Comparison of ENCODE assay signal across 9 mouse cellular contexts in the genomic region with DNA sequence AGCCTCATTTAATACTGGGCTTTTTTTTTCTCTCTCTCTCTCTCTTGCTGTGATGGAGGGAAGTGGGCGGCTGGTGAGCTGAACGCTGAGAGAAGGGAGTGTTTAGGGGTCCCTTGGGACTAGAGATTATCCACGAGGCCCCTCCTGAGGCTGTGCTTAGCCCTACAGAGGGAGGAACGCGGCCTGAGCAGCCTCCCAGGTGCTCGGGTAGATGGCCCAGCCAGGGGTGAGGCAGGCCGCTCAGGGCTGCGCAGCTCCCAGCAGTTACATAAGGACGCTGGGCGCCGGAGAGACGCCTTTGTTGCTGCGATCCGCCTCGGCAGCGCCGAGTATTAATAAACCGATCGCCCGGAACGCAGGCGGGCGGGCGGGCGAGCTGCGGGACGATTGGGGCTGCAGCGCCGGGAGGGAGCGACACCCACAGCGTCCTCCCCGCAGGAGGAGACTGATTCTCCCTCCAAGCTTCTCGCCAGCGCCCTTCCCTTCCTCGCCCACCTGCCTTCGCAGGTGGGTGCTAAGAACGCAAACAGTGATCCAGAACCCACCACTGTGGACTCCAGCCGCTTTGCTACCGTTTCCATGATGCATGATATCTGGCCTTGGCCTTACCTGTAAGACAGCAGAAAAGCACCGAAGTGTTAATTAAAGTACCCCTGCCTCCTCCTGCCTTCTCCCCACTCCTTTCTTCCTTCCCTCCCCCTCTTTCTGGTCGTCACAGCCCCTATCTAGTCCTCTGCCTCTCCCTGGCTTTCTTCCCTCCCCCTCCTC. TPM values are rescaled to one million over a fixed set of nuclear protein-coding genes. Genes with fewer than 3 reads are reported as not detected.
DNase-seq lines count a peak whose midpoint lies in the region; ATAC-seq lines count a peak whose summit lies in the region.
"Had no signal": no experiment of that assay in that cellular context is flagged by ENCODE, and none has a peak within 500 bp of the region (broad histone marks: within the 10 kb centered on the region; RNA-seq: fewer than 3 reads in every experiment).

No protein-coding gene starts in this region.

- peaks cover 14% of the 10 kb centered on the region for H3K4me1 ChIP-seq in heart, embryonic 16.5 days (ENCODE audit: control insufficient read depth, insufficient read depth, low read length)
- peaks cover 39% of the 10 kb centered on the region for H3K4me1 ChIP-seq in midbrain, embryonic 16.5 days (ENCODE audit: control insufficient read depth, insufficient read depth, low read length)

- 2% methylated on average over 40 of the region's 41 CpGs for WGBS in heart, embryonic 16.5 days
- WGBS in midbrain, embryonic 16.5 days, result 1% methylated on average over 39 of the region's 41 CpGs

- peak overlapping the region; percentile 42 for H3K4me3 ChIP-seq in heart, embryonic 16.5 days (ENCODE audit: low read length)
- H3K4me3 ChIP-seq in midbrain, embryonic 16.5 days (ENCODE audit: low read depth, low read length), result peak overlapping the region; percentile 27
- H3K4me3 ChIP-seq: erythroblast, embryonic 14.5 days had no signal

- peaks cover 29% of the 10 kb centered on the region for H3K27me3 ChIP-seq in heart, embryonic 16.5 days (ENCODE audit: control insufficient read depth, insufficient read depth, low read length)
- no peaks in the 10 kb centered on the region; the same call in 1 of the 2 replicates for H3K27me3 ChIP-seq in midbrain, embryonic 16.5 days (ENCODE audit: control insufficient read depth, insufficient read depth, low read depth, low read length)

- no peak overlapping the region for H3K27ac ChIP-seq in heart, embryonic 16.5 days (ENCODE audit: low read length)
- peak overlapping the region; percentile 48; the same call in 1 of the 2 replicates for H3K27ac ChIP-seq in midbrain, embryonic 16.5 days (ENCODE audit: low read length)

- no peak for ATAC-seq in heart, embryonic 16.5 days (replicated peaks; ENCODE audit: extremely low read depth, insufficient read depth, low FRiP score)
- peak; percentile 61 for ATAC-seq in midbrain, embryonic 16.5 days

- peak overlapping the region; percentile 61 for H3K9ac ChIP-seq in heart, embryonic 16.5 days (ENCODE audit: low read length)
- H3K9ac ChIP-seq in midbrain, embryonic 16.5 days (ENCODE audit: low read depth, low read length), result peak overlapping the region; percentile 70

- DNase-seq in adrenal gland, adult (ENCODE audit: inconsistent age in 2 of 2, low spot score in 1 of 2), result peak; percentile 67 to 76
- no peak for DNase-seq in adrenal gland, adult 8-10 months
- peak; percentile 67 to 70 for DNase-seq in spleen, postnatal 36 days (ENCODE audit: low spot score in 2 of 2)
- DNase-seq in spleen, adult 12 weeks (ENCODE audit: low spot score), result no peak
- DNase-seq in layer of hippocampus, postnatal 25 days (ENCODE audit: extremely low spot score in 1 of 2, low spot score in 1 of 2), result peak; percentile 53 to 67
- peak; percentile 64 for DNase-seq in thymus, postnatal 4 days

- H3K4me2 ChIP-seq in heart, embryonic 16.5 days (ENCODE audit: low read depth, low read length), result peak overlapping the region; percentile 67
- H3K4me2 ChIP-seq in midbrain, embryonic 16.5 days (ENCODE audit: low read length), result peak overlapping the region; percentile 71

- no peaks in the 10 kb centered on the region for H3K9me3 ChIP-seq in heart, embryonic 16.5 days (replicated peaks; ENCODE audit: control insufficient read depth, low read length)
- H3K9me3 ChIP-seq in midbrain, embryonic 16.5 days (replicated peaks; ENCODE audit: control insufficient read depth, low read length, poor library complexity, severe bottlenecking), result no peaks in the 10 kb centered on the region

- no peaks in the 10 kb centered on the region for H3K36me3 ChIP-seq in heart, embryonic 16.5 days (ENCODE audit: control insufficient read depth, insufficient read depth)
- H3K36me3 ChIP-seq in midbrain, embryonic 16.5 days (ENCODE audit: control insufficient read depth, insufficient read depth, low read length), result no peaks in the 10 kb centered on the region

RNA-seq across cellular contexts. Expression of gene Trp53i11, which starts 7.1 kb away (rescaled TPM):
- total RNA-seq in adrenal gland, adult 8-10 months (2022), result 100 to 1,000 TPM in 2 of 4 experiments, 10 to 100 TPM in 2; 87.6 to 148 (median 97.6) TPM
- 28.3 and 38.6 TPM in 2 replicates for polyA plus RNA-seq in heart, embryonic 16.5 days (2015; fragmentation: Nextera tagmentation; extraction: Ambion mirVana)
- 10 to 100 TPM; 73.9 to 75.7 TPM for total RNA-seq in layer of hippocampus, postnatal 25 days (2021)
- polyA plus RNA-seq in midbrain, embryonic 16.5 days (2015; fragmentation: Nextera tagmentation; extraction: Ambion mirVana), result 125 and 139 TPM in 2 replicates

Comparison
In these comparisons a context has a peak if more than half of its experiments do, and no peak if none do; other contexts are left out.
1. DNase-seq: peak in adrenal gland, adult (2 of 2), spleen, postnatal 36 days (2 of 2), layer of hippocampus, postnatal 25 days (2 of 2) and thymus, postnatal 4 days (single experiment); none in adrenal gland, adult 8-10 months (single experiment) and spleen, adult 12 weeks (single experiment).